Mouse (Mus musculus) spleen, adult 2 months (tissue): ENCODE measurements around the gene Fbn1. TPM values are rescaled to one million over a fixed set of nuclear protein-coding genes. Genes with fewer than 3 reads are reported as not detected.

Experiments used
- DNase-seq, 2 experiments: peaks; one replicate each; pipeline versions ENCODE4 v3.0.0 to v3.0.0-alpha.2; 2012 to 2021; ENCODE audit warnings: low spot score in 2 of 2, low read depth in 1 of 2
- H3K27ac ChIP-seq: fragments of 200-500 bp; 2 replicates; pipeline ENCODE4 v1.5.1; 2012; ENCODE audit warnings: low read length, inconsistent platforms; ENCODE audit not compliant: insufficient read depth
- H3K27me3 ChIP-seq: fragments of 200-500 bp; 2 replicates; pipeline ENCODE4 v1.6.1; 2012; ENCODE audit warnings: mild to moderate bottlenecking, moderate library complexity, low read length, inconsistent platforms; ENCODE audit not compliant: control insufficient read depth, insufficient read depth
- H3K36me3 ChIP-seq: fragments of 200-500 bp; 2 replicates; pipeline ENCODE4 v1.6.1; 2012; ENCODE audit warnings: mild to moderate bottlenecking, low read length, inconsistent platforms; ENCODE audit not compliant: control insufficient read depth, insufficient read depth
- H3K4me1 ChIP-seq: fragments of 200-500 bp; 2 replicates; pipeline ENCODE4 v1.6.1; 2011; ENCODE audit warnings: inconsistent platforms; ENCODE audit not compliant: control insufficient read depth, insufficient read depth, insufficient read length
- H3K4me3 ChIP-seq: fragments of 200-500 bp; 2 replicates; pipeline ENCODE4 v1.5.1; 2011; ENCODE audit warnings: mild to moderate bottlenecking, inconsistent platforms; ENCODE audit not compliant: insufficient read depth, insufficient read length; ENCODE audit errors: extremely low read depth
- CTCF ChIP-seq: fragments of 200-500 bp; IDR thresholded peaks from 2 replicates; pipeline ENCODE4 v1.5.1; 2011; ENCODE audit warnings: mild to moderate bottlenecking, inconsistent platforms; ENCODE audit not compliant: insufficient read depth, insufficient read length, insufficient replicate concordance; ENCODE audit errors: extremely low read depth
- POLR2A ChIP-seq: fragments of 200-500 bp; IDR thresholded peaks from 2 replicates; pipeline ENCODE4 v1.6.1; 2011; ENCODE audit warnings: low read depth, low read length, inconsistent platforms
- WGBS: fragments of 180-500 bp; shearing (Covaris S2); methylation state at CpG from one replicate; pipeline ENCODE4 v1.1.7; 2018; 5-methylcytosine and 5-hydroxymethylcytosine counted together
- polyA plus RNA-seq: library from polyadenylated mRNA; depleted of rRNA; stranded (reverse); fragments of >200 nt; gene quantifications from 2 replicates; pipeline ENCODE4 v1.2.3, GENCODE M21; 2012

Gene Fbn1
- polyA plus RNA-seq, 1 experiment = 3.1 TPM

DNA sequence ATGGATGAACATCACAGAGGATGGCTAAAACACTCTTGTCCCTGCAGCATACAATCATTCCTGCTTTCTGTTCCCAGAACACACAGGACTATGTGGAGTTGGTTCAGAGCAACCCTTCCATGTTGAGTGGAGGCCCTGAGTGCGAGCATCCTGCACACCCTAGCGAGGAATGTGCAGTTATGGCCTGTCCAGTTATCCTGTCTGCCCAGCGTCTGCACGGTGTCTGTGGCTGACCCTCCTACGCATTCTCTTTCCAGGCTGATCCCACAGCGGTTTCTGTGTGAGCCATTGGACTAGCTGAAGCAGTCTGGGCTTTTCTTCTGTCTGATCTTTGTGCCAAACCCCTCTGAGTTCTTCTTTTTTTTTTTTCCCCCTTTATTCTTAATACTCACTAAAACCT is 123.4 kb downstream of the Fbn1 start:
- WGBS = 93% methylated on average over 6 of the region's 6 CpGs
- DNase-seq = no peak
- Histone ChIP-seq H3K4me3 (no peak overlapping the region), H3K4me1 (no peaks in the 10 kb centered on the region), H3K27ac (no peak overlapping the region), H3K27me3 (no peaks in the 10 kb centered on the region), H3K36me3 (no peaks in the 10 kb centered on the region)
- TF ChIP-seq CTCF (no peak), POLR2A (no peak)

DNA sequence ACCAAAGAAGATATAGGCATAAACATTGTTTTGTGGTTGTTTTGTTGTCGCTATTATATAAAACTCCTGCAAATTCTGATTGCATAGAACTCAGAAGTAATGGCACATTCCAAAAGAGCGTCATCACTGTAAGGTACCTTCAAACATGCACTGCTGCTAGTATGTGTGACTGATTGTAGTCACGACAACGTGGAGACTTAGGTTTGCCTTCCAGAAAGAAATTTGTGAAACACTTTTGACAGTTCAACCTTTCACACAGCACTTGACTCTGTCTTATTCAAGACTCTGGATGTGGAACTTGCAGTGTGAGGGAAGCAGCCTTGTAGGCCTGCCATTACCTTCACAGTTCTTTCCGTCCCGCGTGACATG is 124.5 kb downstream of the Fbn1 start:
- WGBS = 94% methylated on average over 7 of the region's 7 CpGs
- H3K27ac ChIP-seq = no peak overlapping the region
- no peaks in the 10 kb centered on the region for H3K4me1 ChIP-seq
- no peaks in the 10 kb centered on the region for H3K36me3 ChIP-seq
- TF ChIP-seq CTCF (no peak), POLR2A (no peak)
- no peak for DNase-seq
- H3K27me3 ChIP-seq = no peaks in the 10 kb centered on the region
- no peak overlapping the region for H3K4me3 ChIP-seq

DNA sequence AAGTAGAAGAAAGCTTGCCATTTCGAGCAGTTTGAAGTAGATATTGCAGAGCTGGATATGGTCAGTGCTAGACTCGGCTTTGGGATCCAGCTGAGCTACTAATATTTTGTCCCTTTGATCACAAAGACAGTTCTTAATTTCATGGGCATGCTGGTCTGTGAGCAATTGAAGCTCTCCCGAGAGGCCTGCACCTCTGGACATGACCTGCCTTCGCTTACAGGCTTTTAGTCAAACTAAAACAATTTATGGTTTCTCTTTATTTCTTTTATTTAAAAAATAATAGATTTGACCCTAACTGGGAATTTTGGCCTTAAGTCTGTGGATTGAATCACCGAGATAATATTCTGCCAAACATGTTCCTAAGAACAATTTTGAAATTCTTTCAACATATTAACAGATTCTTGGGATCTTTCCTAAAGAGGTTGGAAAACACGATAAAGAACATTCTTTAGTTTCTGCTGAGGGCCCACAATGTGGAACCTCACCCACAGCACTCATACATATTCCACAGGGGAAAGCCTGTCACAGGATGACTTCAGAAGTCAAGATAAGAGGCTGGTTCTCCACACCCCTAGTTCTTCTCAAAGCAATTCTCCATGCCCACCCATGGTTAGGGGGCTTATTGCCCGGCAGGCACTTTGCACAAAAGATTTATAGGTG is 125.0 kb downstream of the Fbn1 start:
- no peak overlapping the region for H3K27ac ChIP-seq
- no peaks in the 10 kb centered on the region for H3K36me3 ChIP-seq
- no peaks in the 10 kb centered on the region for H3K27me3 ChIP-seq
- DNase-seq = no peak
- H3K4me1 ChIP-seq = no peaks in the 10 kb centered on the region
- WGBS = 81% methylated on average over 7 of the region's 7 CpGs
- TF ChIP-seq POLR2A (no peak), CTCF (no peak)
- H3K4me3 ChIP-seq = no peak overlapping the region

DNA sequence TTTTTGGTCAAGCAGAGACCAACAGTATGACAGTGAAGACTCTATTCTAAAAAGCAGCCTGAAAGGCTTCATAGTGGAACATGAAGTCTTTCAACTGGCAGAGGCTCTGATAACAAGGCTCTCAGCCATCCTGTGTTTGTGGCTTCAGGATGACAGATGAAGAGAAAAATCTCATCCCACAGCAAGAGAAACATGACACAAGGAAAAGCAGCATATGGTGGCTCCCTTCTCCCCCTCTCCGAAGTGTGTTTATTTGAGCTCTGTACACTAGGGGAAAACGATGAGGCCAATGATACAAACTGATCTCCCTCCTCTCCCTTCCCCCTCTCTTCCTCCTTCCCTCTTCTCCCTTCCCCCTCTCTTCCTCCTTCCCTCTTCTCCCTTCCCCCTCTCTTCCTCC is 127.7 kb downstream of the Fbn1 start:
- H3K4me3 ChIP-seq = no peak overlapping the region
- WGBS = 79% methylated on average over 2 of the region's 2 CpGs
- no peaks in the 10 kb centered on the region for H3K4me1 ChIP-seq
- no peaks in the 10 kb centered on the region for H3K27me3 ChIP-seq
- H3K27ac ChIP-seq = no peak overlapping the region
- TF ChIP-seq POLR2A = no peak
- no peak for TF ChIP-seq CTCF
- DNase-seq = no peak
- H3K36me3 ChIP-seq = no peaks in the 10 kb centered on the region

DNA sequence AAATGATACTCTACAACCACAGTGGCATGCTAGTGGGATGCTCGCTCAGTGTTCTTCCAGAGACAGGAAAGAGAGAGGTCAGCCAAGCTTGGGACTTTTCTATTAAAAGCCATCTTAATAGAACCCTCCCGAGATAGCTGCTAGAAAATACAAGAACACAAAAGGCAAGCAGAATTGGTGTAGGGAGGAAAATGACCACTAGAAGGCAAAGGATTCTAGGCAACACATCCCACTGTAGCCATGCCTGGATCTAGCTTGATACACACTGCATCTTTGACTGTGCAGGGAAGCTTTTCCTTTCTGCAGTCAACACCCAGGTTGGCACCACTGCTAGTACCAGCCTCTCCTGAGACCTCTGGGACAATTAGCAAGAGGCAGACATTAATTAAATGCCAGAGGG is 128.6 kb downstream of the Fbn1 start:
- Histone ChIP-seq H3K36me3 (no peaks in the 10 kb centered on the region), H3K27ac (no peak overlapping the region), H3K27me3 (no peaks in the 10 kb centered on the region), H3K4me3 (no peak overlapping the region), H3K4me1 (no peaks in the 10 kb centered on the region)
- no peak for DNase-seq
- TF ChIP-seq CTCF (no peak), POLR2A (no peak)
- 82% methylated on average over 2 of the region's 2 CpGs for WGBS

DNA sequence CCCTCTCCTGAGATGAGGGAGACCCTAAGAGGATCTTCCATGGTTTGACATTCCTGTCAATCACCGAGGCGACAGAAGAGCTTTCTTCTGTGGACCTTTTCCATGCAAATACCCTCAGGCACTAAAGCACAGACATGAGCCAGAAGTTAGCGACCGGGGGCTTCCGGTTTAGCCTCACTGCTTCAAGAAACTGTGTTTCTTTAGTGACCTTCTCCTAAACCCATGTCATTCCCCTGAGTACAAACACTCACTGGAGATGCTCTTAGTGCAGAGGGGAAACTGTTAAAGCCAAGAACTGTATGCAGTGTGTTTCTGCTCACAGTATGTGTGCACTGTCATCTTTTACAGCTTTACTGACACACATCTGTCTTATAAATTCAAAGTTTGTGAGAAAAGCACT is 131.9 kb downstream of the Fbn1 start:
- DNase-seq = no peak
- H3K27ac ChIP-seq = no peak overlapping the region
- H3K36me3 ChIP-seq = no peaks in the 10 kb centered on the region
- no peaks in the 10 kb centered on the region for H3K27me3 ChIP-seq
- WGBS = 90% methylated on average over 5 of the region's 5 CpGs
- TF ChIP-seq CTCF (no peak), POLR2A (no peak)
- no peaks in the 10 kb centered on the region for H3K4me1 ChIP-seq
- H3K4me3 ChIP-seq = no peak overlapping the region

DNA sequence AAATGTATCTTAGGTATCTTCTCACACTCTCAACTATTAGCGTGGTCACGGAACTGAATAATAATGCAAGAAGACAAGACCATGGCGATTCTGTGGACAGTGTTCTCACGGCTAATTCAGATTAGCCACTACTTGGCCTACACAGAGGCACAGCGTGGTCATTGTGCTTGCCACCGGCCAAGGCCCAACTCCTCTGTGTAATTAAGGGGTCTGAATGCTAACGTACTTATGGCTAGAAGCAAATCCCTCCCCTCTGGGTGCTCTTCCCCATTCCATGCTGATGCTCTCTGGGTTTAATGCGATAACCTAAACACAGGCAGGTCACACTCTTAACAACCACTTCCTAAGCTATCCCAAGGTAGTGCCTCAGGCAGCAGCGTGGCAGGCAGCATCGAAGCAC is 132.5 kb downstream of the Fbn1 start:
- no peak overlapping the region for H3K27ac ChIP-seq
- WGBS = 94% methylated on average over 10 of the region's 10 CpGs
- TF ChIP-seq CTCF (no peak), POLR2A (no peak)
- no peaks in the 10 kb centered on the region for H3K27me3 ChIP-seq
- no peak for DNase-seq
- H3K4me3 ChIP-seq = no peak overlapping the region
- H3K4me1 ChIP-seq = no peaks in the 10 kb centered on the region
- no peaks in the 10 kb centered on the region for H3K36me3 ChIP-seq
